Mouse (Mus musculus): ENCODE measurements at regions not wholly inside any gene's neighbourhood (a gene's known extent, or its start where the extent isn't known, plus 50 kb on each side); places are given as distances from the start of the nearest gene placed in this dataset.
"Not testable (repeated sequence)": the region's sequence is repeated elsewhere in the genome, so short reads cannot be mapped to it uniquely, and the experiment has no call there.

- DNase-seq, result no peak
These were observed 199.4 kb downstream of the Antxr2 start for GRCm38 (mm10) chr5:97831421-97831820.

GRCm38 (mm10) chr5:97817485-97817884, 213.4 kb downstream of the Antxr2 start:
- no peak for DNase-seq

GRCm38 (mm10) chr5:97815357-97815756, 215.5 kb downstream of the Antxr2 start:
- DNase-seq, result no peak

- no peak for DNase-seq
These were observed 216.1 kb downstream of the Antxr2 start for GRCm38 (mm10) chr5:97814700-97815099.

GRCm38 (mm10) chr5:97812611-97813350, 218.1 kb downstream of the Antxr2 start:
- DNase-seq, result no peak

- DNase-seq, result no peak
These were observed 221.8 kb downstream of the Antxr2 start for GRCm38 (mm10) chr5:97809007-97809406.

- DNase-seq, result no peak
These were observed 223.7 kb downstream of the Antxr2 start for GRCm38 (mm10) chr5:97807171-97807570.

GRCm38 (mm10) chr5:97806754-97807153, 224.1 kb downstream of the Antxr2 start:
- DNase-seq, result no peak

- DNase-seq, result no peak
These were observed 230.8 kb downstream of the Antxr2 start for GRCm38 (mm10) chr5:97800017-97800416.

GRCm38 (mm10) chr5:97788175-97788574, 242.7 kb downstream of the Antxr2 start:
- DNase-seq, result no peak

- no peak for DNase-seq
These were observed 243.8 kb downstream of the Antxr2 start for GRCm38 (mm10) chr5:97787001-97787400.

GRCm38 (mm10) chr5:97775100-97775499, 255.7 kb downstream of the Antxr2 start:
- DNase-seq, result not testable (repeated sequence)

- DNase-seq, result not testable (repeated sequence)
These were observed 257.4 kb downstream of the Antxr2 start for GRCm38 (mm10) chr5:97773451-97773850.

GRCm38 (mm10) chr5:97737339-97737738, 280.5 kb upstream of the Gk2 start:
- DNase-seq, result no peak

GRCm38 (mm10) chr5:97730920-97731319, 274.1 kb upstream of the Gk2 start:
- no peak for DNase-seq

GRCm38 (mm10) chr5:97719364-97719763, 262.5 kb upstream of the Gk2 start:
- not testable (repeated sequence) for DNase-seq

GRCm38 (mm10) chr5:97705270-97705669, 248.4 kb upstream of the Gk2 start:
- no peak for DNase-seq

- no peak for DNase-seq
These were observed 243.7 kb upstream of the Gk2 start for GRCm38 (mm10) chr5:97700507-97700906.

- DNase-seq, result peak; percentile 82
These were observed 240.8 kb upstream of the Gk2 start for GRCm38 (mm10) chr5:97697581-97698134.

- no peak for DNase-seq
These were observed 236.6 kb upstream of the Gk2 start for GRCm38 (mm10) chr5:97693333-97693940.

- no peak for DNase-seq
These were observed 228.6 kb upstream of the Gk2 start for GRCm38 (mm10) chr5:97685443-97685842.

GRCm38 (mm10) chr5:97684592-97685258, 227.9 kb upstream of the Gk2 start:
- no peak for DNase-seq

GRCm38 (mm10) chr5:97669726-97670125, 212.9 kb upstream of the Gk2 start:
- DNase-seq, result no peak

Data from gastrocnemius, postnatal 10 days (tissue).